Mouse (Mus musculus): ENCODE data around the gene Hoxa10. TPM values are rescaled to one million over a fixed set of nuclear protein-coding genes. Genes with fewer than 3 reads are reported as not detected.

The Hoxa10 gene
- polyA plus RNA-seq, 1 experiment from 2014 or later, result not detected

- H3K4me3 ChIP-seq (ENCODE audit: low read length), result no peak overlapping the region
- peaks cover 91% of the 10 kb centered on the region for H3K27me3 ChIP-seq (ENCODE audit: control insufficient read depth, insufficient read depth, low read length)
- peaks cover 4% of the 10 kb centered on the region; the same call in 1 of the 2 replicates for H3K4me1 ChIP-seq (ENCODE audit: control insufficient read depth, insufficient read depth, low read length)
- no peak overlapping the region for H3K9ac ChIP-seq (ENCODE audit: low read length)
- H3K4me2 ChIP-seq (ENCODE audit: low read depth, low read length), result no peak overlapping the region
- WGBS, result 7% methylated on average over 9 of the region's 9 CpGs
- no peak for ATAC-seq (replicated peaks; ENCODE audit: extremely low read depth, insufficient read depth, low FRiP score)
- no peak overlapping the region for H3K27ac ChIP-seq (ENCODE audit: low read length)
- no peaks in the 10 kb centered on the region for H3K9me3 ChIP-seq (replicated peaks; ENCODE audit: control insufficient read depth, low read length)
- no peaks in the 10 kb centered on the region for H3K36me3 ChIP-seq (ENCODE audit: control insufficient read depth, insufficient read depth)
These were observed 43.8 kb downstream of the Hoxa10 start for GRCm38 (mm10) chr6:52196811-52197210.

DNA sequence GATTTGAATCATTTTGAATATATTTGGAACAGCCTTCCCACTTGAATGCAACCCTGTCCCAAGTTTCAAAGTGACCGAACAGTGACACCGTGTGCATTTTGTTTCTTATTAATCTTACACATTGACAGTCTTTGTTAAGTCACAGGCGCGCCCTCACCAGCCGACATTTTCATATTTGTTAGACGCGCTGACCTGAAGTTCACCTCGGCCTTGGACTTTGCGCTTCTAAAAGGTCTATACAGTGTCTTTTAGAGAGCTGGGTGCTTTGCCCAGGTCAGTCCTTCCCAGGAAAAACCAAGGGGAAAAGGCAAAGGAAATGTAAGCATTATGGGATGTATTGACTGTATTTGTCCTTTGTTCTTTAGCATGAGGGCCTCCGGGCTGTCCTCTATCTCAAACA lies 46.0 kb downstream of the Hoxa10 start:
- Histone ChIP-seq H3K4me3 (ENCODE audit: low read length) (no peak overlapping the region), H3K27ac (ENCODE audit: low read length) (no peak overlapping the region), H3K9ac (ENCODE audit: low read length) (no peak overlapping the region), H3K36me3 (ENCODE audit: control insufficient read depth, insufficient read depth) (no peaks in the 10 kb centered on the region), H3K4me2 (ENCODE audit: low read depth, low read length) (no peak overlapping the region), H3K4me1 (ENCODE audit: control insufficient read depth, insufficient read depth, low read length) (peaks cover 5% of the 10 kb centered on the region; the same call in 1 of the 2 replicates), H3K9me3 (replicated peaks; ENCODE audit: control insufficient read depth, low read length) (no peaks in the 10 kb centered on the region), H3K27me3 (ENCODE audit: control insufficient read depth, insufficient read depth, low read length) (peaks cover 90% of the 10 kb centered on the region)
- no peak for ATAC-seq (replicated peaks; ENCODE audit: extremely low read depth, insufficient read depth, low FRiP score)
- WGBS, result 16% methylated on average over 10 of the region's 10 CpGs

- H3K4me1 ChIP-seq (ENCODE audit: control insufficient read depth, insufficient read depth, low read length), result peaks cover 5% of the 10 kb centered on the region; the same call in 1 of the 2 replicates
- ATAC-seq (replicated peaks; ENCODE audit: extremely low read depth, insufficient read depth, low FRiP score), result peak; percentile 81
- H3K4me3 ChIP-seq (ENCODE audit: low read length), result peak overlapping the region; percentile 58
- WGBS, result 2% methylated on average over 39 of the region's 55 CpGs
- H3K27me3 ChIP-seq (ENCODE audit: control insufficient read depth, insufficient read depth, low read length), result peaks cover 94% of the 10 kb centered on the region
- no peaks in the 10 kb centered on the region for H3K36me3 ChIP-seq (ENCODE audit: control insufficient read depth, insufficient read depth)
- peak overlapping the region; percentile 65 for H3K4me2 ChIP-seq (ENCODE audit: low read depth, low read length)
- no peaks in the 10 kb centered on the region for H3K9me3 ChIP-seq (replicated peaks; ENCODE audit: control insufficient read depth, low read length)
- H3K27ac ChIP-seq (ENCODE audit: low read length), result no peak overlapping the region; the same call in 1 of the 2 replicates
- peak overlapping the region; percentile 42 for H3K9ac ChIP-seq (ENCODE audit: low read length)
These were observed 48.6 kb downstream of the Hoxa10 start for GRCm38 (mm10) chr6:52191860-52192550.

GRCm38 (mm10) chr6:52190906-52191810 lies 49.5 kb downstream of the Hoxa10 start, which contains the start of gene Hoxa4:
Hoxa4 (minus strand) TSS chr6:52191753.
- 1% methylated on average over 84 of the region's 102 CpGs for WGBS
- peak within 1 kb of the TSS; percentile 9; the same call in 1 of the 2 replicates for H3K27ac ChIP-seq (ENCODE audit: low read length)
- no peaks in the 10 kb centered on the region for H3K9me3 ChIP-seq (replicated peaks; ENCODE audit: control insufficient read depth, low read length)
- H3K4me2 ChIP-seq (ENCODE audit: low read depth, low read length), result peak within 1 kb of the TSS; percentile 65
- no peak for ATAC-seq (replicated peaks; ENCODE audit: extremely low read depth, insufficient read depth, low FRiP score)
- peaks cover 5% of the 10 kb centered on the region; the same call in 1 of the 2 replicates for H3K4me1 ChIP-seq (ENCODE audit: control insufficient read depth, insufficient read depth, low read length)
- peak within 1 kb of the TSS; percentile 55 for H3K9ac ChIP-seq (ENCODE audit: low read length)
- peaks cover 94% of the 10 kb centered on the region for H3K27me3 ChIP-seq (ENCODE audit: control insufficient read depth, insufficient read depth, low read length)
- H3K36me3 ChIP-seq (ENCODE audit: control insufficient read depth, insufficient read depth), result no peaks in the 10 kb centered on the region
- peak within 1 kb of the TSS; percentile 58 for H3K4me3 ChIP-seq (ENCODE audit: low read length)

GRCm38 (mm10) chr6:52190410-52190809 lies 50.2 kb downstream of the Hoxa10 start:
- H3K27ac ChIP-seq (ENCODE audit: low read length), result no peak overlapping the region
- no peak for ATAC-seq (replicated peaks; ENCODE audit: extremely low read depth, insufficient read depth, low FRiP score)
- peak overlapping the region; percentile 25 for H3K4me3 ChIP-seq (ENCODE audit: low read length)
- no peak overlapping the region for H3K9ac ChIP-seq (ENCODE audit: low read length)
- WGBS, result 6% methylated on average over 23 of the region's 23 CpGs
- H3K9me3 ChIP-seq (replicated peaks; ENCODE audit: control insufficient read depth, low read length), result no peaks in the 10 kb centered on the region
- no peaks in the 10 kb centered on the region for H3K36me3 ChIP-seq (ENCODE audit: control insufficient read depth, insufficient read depth)
- H3K4me1 ChIP-seq (ENCODE audit: control insufficient read depth, insufficient read depth, low read length), result peaks cover 5% of the 10 kb centered on the region; the same call in 1 of the 2 replicates
- peaks cover 95% of the 10 kb centered on the region for H3K27me3 ChIP-seq (ENCODE audit: control insufficient read depth, insufficient read depth, low read length)
- peak overlapping the region; percentile 40; the same call in 1 of the 2 replicates for H3K4me2 ChIP-seq (ENCODE audit: low read depth, low read length)

DNA sequence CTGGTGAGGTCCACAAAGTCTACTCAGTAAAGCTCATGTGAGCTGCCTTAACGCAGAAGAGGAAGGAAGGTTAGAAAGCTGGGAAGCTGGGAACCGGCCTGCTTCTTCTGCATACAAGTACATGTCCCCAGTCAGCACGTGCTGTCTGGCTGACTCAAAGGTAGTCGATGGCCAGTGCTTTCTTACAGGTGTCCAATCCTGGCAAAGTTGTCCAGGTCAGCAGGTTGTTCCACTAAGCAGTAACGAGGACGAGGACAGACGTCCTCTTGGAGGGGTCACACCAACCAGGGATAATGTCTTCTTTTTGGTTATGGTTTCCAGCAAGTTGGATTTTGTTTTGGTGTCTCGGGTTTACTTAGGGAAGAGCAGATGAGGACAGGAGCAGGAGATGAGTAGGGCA lies 50.7 kb downstream of the Hoxa10 start:
- H3K9ac ChIP-seq (ENCODE audit: low read length), result no peak overlapping the region

DNA sequence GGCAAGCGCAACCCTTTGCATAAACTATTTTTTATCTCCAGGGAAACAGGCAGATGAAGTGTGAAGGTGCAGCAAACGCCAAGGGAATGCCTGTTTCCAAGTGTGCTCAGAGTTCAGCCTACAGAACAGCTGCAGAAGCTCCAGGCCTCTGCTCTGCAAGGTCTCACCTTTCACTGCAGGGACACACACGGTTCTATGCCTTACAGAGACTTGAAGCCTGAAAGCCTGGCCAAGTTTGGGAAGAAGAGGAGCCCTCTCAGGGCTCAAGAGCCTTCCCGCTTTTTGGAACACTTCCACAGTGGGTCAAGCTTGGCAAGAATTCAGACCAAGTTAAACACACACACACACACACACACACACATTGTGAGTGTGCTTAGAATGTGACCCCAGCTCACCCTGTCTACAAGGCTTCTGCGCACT lies 51.5 kb downstream of the Hoxa10 start:
- Histone ChIP-seq H3K36me3 (ENCODE audit: control insufficient read depth, insufficient read depth) (no peaks in the 10 kb centered on the region), H3K9me3 (replicated peaks; ENCODE audit: control insufficient read depth, low read length) (no peaks in the 10 kb centered on the region), H3K9ac (ENCODE audit: low read length) (no peak overlapping the region), H3K27ac (ENCODE audit: low read length) (no peak overlapping the region), H3K4me1 (ENCODE audit: control insufficient read depth, insufficient read depth, low read length) (peaks cover 5% of the 10 kb centered on the region; the same call in 1 of the 2 replicates), H3K27me3 (ENCODE audit: control insufficient read depth, insufficient read depth, low read length) (peaks cover 95% of the 10 kb centered on the region), H3K4me2 (ENCODE audit: low read depth, low read length) (no peak overlapping the region), H3K4me3 (ENCODE audit: low read length) (no peak overlapping the region)
- ATAC-seq (replicated peaks; ENCODE audit: extremely low read depth, insufficient read depth, low FRiP score), result no peak
- 18% methylated on average over 5 of the region's 5 CpGs for WGBS

More for the DNA sequence above, 50.7 kb downstream of the Hoxa10 start:
- Histone ChIP-seq H3K4me3 (ENCODE audit: low read length) (no peak overlapping the region), H3K4me2 (ENCODE audit: low read depth, low read length) (no peak overlapping the region), H3K27ac (ENCODE audit: low read length) (no peak overlapping the region), H3K36me3 (ENCODE audit: control insufficient read depth, insufficient read depth) (no peaks in the 10 kb centered on the region), H3K9me3 (replicated peaks; ENCODE audit: control insufficient read depth, low read length) (no peaks in the 10 kb centered on the region), H3K27me3 (ENCODE audit: control insufficient read depth, insufficient read depth, low read length) (peaks cover 95% of the 10 kb centered on the region), H3K4me1 (ENCODE audit: control insufficient read depth, insufficient read depth, low read length) (peaks cover 5% of the 10 kb centered on the region; the same call in 1 of the 2 replicates)
- ATAC-seq (replicated peaks; ENCODE audit: extremely low read depth, insufficient read depth, low FRiP score), result no peak
- WGBS, result 16% methylated on average over 8 of the region's 8 CpGs

DNA sequence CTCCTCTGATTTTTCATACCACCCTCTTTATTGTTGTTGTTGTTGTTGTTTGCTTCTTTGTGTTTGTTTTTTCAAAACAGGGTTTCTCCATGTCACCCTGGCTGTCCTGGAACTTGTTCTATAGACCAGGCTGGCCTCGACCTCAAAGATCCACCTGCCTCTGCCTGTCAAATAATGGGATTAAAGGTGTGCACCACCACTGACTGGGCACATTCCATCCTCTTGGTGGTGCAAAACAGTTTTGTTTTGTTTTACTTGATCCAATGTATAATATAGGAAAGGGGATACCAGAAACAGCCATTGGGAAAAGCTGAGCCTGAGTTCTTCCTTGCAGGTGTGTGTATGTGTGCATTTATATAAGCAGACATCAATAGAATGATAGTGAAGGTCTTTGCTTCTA lies 54.2 kb downstream of the Hoxa10 start:
- H3K9ac ChIP-seq (ENCODE audit: low read length), result no peak overlapping the region
- no peaks in the 10 kb centered on the region for H3K9me3 ChIP-seq (replicated peaks; ENCODE audit: control insufficient read depth, low read length)
- no peaks in the 10 kb centered on the region for H3K4me1 ChIP-seq (ENCODE audit: control insufficient read depth, insufficient read depth, low read length)
- no peak overlapping the region for H3K4me2 ChIP-seq (ENCODE audit: low read depth, low read length)
- H3K4me3 ChIP-seq (ENCODE audit: low read length), result no peak overlapping the region
- peaks cover 98% of the 10 kb centered on the region for H3K27me3 ChIP-seq (ENCODE audit: control insufficient read depth, insufficient read depth, low read length)
- no peak overlapping the region for H3K27ac ChIP-seq (ENCODE audit: low read length)
- ATAC-seq (replicated peaks; ENCODE audit: extremely low read depth, insufficient read depth, low FRiP score), result no peak
- H3K36me3 ChIP-seq (ENCODE audit: control insufficient read depth, insufficient read depth), result no peaks in the 10 kb centered on the region
- 24% methylated on average over 1 of the region's 1 CpGs for WGBS

All from heart, embryonic 16.5 days (tissue).